Mouse (Mus musculus) embryonic facial prominence, embryonic 12.5 days (tissue): ENCODE results near the gene Med24. TPM values are rescaled to one million over a fixed set of nuclear protein-coding genes. Genes with fewer than 3 reads are reported as not detected.

Experiments used
- ATAC-seq: fragments of 200-750 bp; cut with Nextera tagmentation; 2 replicates; pipeline ENCODE4 v1.8.0; 2017; ENCODE audit not compliant: insufficient number of reproducible peaks, insufficient read depth, low FRiP score, low TSS enrichment
- H3K27ac ChIP-seq: fragments of 300-500 bp; sonication (generic); 2 replicates; pipeline ENCODE4 v1.5.1; 2016; ENCODE audit warnings: mild to moderate bottlenecking
- H3K27me3 ChIP-seq: fragments of 300-500 bp; sonication (generic); 2 replicates; pipeline ENCODE4 v1.6.1; 2016; ENCODE audit warnings: mild to moderate bottlenecking, moderate library complexity
- H3K36me3 ChIP-seq: fragments of 300-500 bp; sonication (generic); 2 replicates; pipeline ENCODE4 v1.6.1; 2016; ENCODE audit warnings: mild to moderate bottlenecking
- H3K4me1 ChIP-seq: fragments of 300-500 bp; sonication (generic); 2 replicates; pipeline ENCODE4 v1.6.1; 2016
- H3K4me2 ChIP-seq: fragments of 300-500 bp; sonication (generic); replicated peaks from 2 replicates; pipeline ENCODE4 v1.6.1; 2016; ENCODE audit warnings: mild to moderate bottlenecking, moderate library complexity
- H3K4me3 ChIP-seq: fragments of 300-500 bp; sonication (generic); 2 replicates; pipeline ENCODE4 v1.5.1; 2016; ENCODE audit warnings: mild to moderate bottlenecking
- H3K9ac ChIP-seq: fragments of 300-500 bp; sonication (generic); 2 replicates; pipeline ENCODE4 v1.6.1; 2016; ENCODE audit warnings: mild to moderate bottlenecking, moderate library complexity
- H3K9me3 ChIP-seq: fragments of 300-500 bp; sonication (generic); 2 replicates; pipeline ENCODE4 v1.6.1; 2016; ENCODE audit warnings: mild to moderate bottlenecking, moderate library complexity
- WGBS: fragments of 180-500 bp; shearing (Covaris S2); methylation state at CpG from one replicate; pipeline ENCODE4 v1.1.7; 2016; 5-methylcytosine and 5-hydroxymethylcytosine counted together
- polyA plus RNA-seq: library from polyadenylated mRNA; unstranded; fragments of >200 nt; fragmentation: Nextera tagmentation; extraction: Ambion mirVana; gene quantifications from 2 replicates; pipeline ENCODE4 v1.2.1, GENCODE M21; 2016

The Med24 gene
- polyA plus RNA-seq, 1 experiment from 2014 or later = 70.4 TPM

DNA sequence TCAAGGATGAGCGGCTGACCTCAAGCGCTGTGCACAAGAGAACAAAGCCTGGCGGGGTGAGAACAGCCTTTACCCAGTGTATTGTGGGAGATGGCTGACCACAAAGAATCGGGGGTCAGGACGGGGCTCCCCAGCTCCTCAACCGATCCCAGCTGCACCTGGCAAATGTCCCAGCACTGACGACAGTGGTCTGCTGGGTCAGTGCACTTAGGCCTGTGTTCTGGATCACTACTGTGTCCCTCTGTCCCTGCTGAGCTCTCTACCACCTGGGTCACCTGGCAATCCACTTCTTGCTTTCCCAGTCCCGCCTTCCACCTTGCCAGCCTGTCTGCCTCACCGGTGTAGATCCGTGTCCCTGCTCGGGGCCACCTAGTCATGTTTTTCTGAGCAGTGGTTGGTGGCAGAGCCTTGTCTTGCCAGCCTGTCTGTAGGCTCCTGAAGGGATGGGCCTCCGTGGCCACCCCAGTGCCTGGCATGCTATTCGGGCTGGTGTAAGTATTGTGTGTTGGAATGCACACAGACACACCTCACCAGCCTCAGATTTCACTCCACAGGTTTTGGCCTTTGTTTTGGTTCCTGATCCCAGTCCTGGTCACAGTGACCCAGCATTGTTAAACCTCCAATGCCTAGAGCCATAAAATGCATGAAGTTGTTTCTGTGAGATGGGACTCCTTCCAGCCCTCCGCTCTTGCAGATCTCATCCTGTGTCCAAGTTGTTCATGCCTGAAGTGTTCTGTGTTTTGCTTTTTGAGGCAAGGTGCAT is 32.6 kb downstream of the Med24 start:
- no peak overlapping the region for H3K9ac ChIP-seq
- peaks cover 5% of the 10 kb centered on the region; the same call in 1 of the 2 replicates for H3K4me1 ChIP-seq
- WGBS = 87% methylated on average over 14 of the region's 14 CpGs
- ATAC-seq = no peak
- peak overlapping the region; percentile 43; the same call in 1 of the 2 replicates for H3K27ac ChIP-seq
- no peaks in the 10 kb centered on the region for H3K9me3 ChIP-seq
- H3K4me3 ChIP-seq = no peak overlapping the region
- H3K27me3 ChIP-seq = no peaks in the 10 kb centered on the region
- peaks cover 49% of the 10 kb centered on the region for H3K36me3 ChIP-seq
- no peak overlapping the region for H3K4me2 ChIP-seq

- H3K9me3 ChIP-seq = no peaks in the 10 kb centered on the region
- H3K4me3 ChIP-seq = no peak overlapping the region
- H3K4me2 ChIP-seq = no peak overlapping the region
- H3K27me3 ChIP-seq = no peaks in the 10 kb centered on the region
- 71% methylated on average over 14 of the region's 14 CpGs for WGBS
- H3K4me1 ChIP-seq = peaks cover 2% of the 10 kb centered on the region; the same call in 1 of the 2 replicates
- peaks cover 62% of the 10 kb centered on the region for H3K36me3 ChIP-seq
- H3K9ac ChIP-seq = no peak overlapping the region
- no peak for ATAC-seq
- no peak overlapping the region for H3K27ac ChIP-seq
Observed at GRCm38 (mm10) chr11:98695408-98695807, 33.8 kb downstream of the Med24 start.

GRCm38 (mm10) chr11:98694301-98694700 is 34.9 kb downstream of the Med24 start:
- Histone ChIP-seq H3K4me1 (no peaks in the 10 kb centered on the region), H3K27me3 (no peaks in the 10 kb centered on the region), H3K9me3 (no peaks in the 10 kb centered on the region), H3K9ac (no peak overlapping the region), H3K36me3 (peaks cover 73% of the 10 kb centered on the region), H3K27ac (no peak overlapping the region), H3K4me2 (no peak overlapping the region), H3K4me3 (no peak overlapping the region)
- 86% methylated on average over 9 of the region's 9 CpGs for WGBS
- no peak for ATAC-seq

GRCm38 (mm10) chr11:98693746-98694145 is 35.5 kb downstream of the Med24 start:
- H3K27ac ChIP-seq = no peak overlapping the region
- WGBS = 88% methylated on average over 9 of the region's 9 CpGs
- H3K9ac ChIP-seq = no peak overlapping the region
- no peak overlapping the region for H3K4me3 ChIP-seq
- peaks cover 76% of the 10 kb centered on the region for H3K36me3 ChIP-seq
- no peaks in the 10 kb centered on the region for H3K9me3 ChIP-seq
- H3K27me3 ChIP-seq = no peaks in the 10 kb centered on the region
- no peaks in the 10 kb centered on the region for H3K4me1 ChIP-seq
- ATAC-seq = no peak
- H3K4me2 ChIP-seq = no peak overlapping the region

- H3K27ac ChIP-seq = no peak overlapping the region
- no peak overlapping the region for H3K9ac ChIP-seq
- ATAC-seq = no peak
- peaks cover 79% of the 10 kb centered on the region for H3K36me3 ChIP-seq
- no peak overlapping the region for H3K4me2 ChIP-seq
- H3K9me3 ChIP-seq = no peaks in the 10 kb centered on the region
- no peaks in the 10 kb centered on the region for H3K4me1 ChIP-seq
- H3K27me3 ChIP-seq = no peaks in the 10 kb centered on the region
- 76% methylated on average over 13 of the region's 13 CpGs for WGBS
- H3K4me3 ChIP-seq = no peak overlapping the region
Observed at GRCm38 (mm10) chr11:98693201-98693600, 36.0 kb downstream of the Med24 start.

DNA sequence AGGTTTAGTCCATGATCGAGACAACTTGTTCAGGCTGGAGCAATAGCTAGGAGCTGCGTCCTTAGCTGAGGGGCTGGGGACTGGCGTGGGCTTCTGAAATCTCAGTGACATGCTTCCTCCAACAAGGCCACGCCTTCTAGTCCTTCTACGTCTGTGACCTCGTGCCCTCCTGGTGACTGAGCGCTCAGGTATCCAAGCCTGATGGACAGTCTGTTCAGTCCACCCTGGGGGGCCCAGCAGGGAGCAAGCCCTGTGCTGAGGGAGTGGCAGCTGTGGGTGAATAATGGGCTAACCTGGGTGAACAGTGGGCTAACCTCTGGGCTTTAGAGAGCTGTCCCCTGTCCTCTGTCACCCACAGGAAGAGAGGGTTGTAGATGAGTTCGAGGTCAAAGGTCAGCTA is 41.2 kb downstream of the Med24 start:
- Histone ChIP-seq H3K4me2 (no peak overlapping the region), H3K27ac (no peak overlapping the region), H3K36me3 (peaks cover 73% of the 10 kb centered on the region), H3K4me1 (peaks cover 9% of the 10 kb centered on the region), H3K27me3 (no peaks in the 10 kb centered on the region), H3K4me3 (no peak overlapping the region), H3K9me3 (no peaks in the 10 kb centered on the region), H3K9ac (no peak overlapping the region)
- no peak for ATAC-seq
- 85% methylated on average over 8 of the region's 8 CpGs for WGBS

- Histone ChIP-seq H3K4me1 (peaks cover 9% of the 10 kb centered on the region), H3K27ac (no peak overlapping the region), H3K4me3 (no peak overlapping the region), H3K4me2 (no peak overlapping the region), H3K27me3 (no peaks in the 10 kb centered on the region), H3K36me3 (peaks cover 64% of the 10 kb centered on the region), H3K9me3 (no peaks in the 10 kb centered on the region), H3K9ac (no peak overlapping the region)
- 91% methylated on average over 4 of the region's 4 CpGs for WGBS
- no peak for ATAC-seq
Observed at GRCm38 (mm10) chr11:98686976-98687375, 42.3 kb downstream of the Med24 start.

- Histone ChIP-seq H3K36me3 (peaks cover 51% of the 10 kb centered on the region), H3K4me1 (peaks cover 9% of the 10 kb centered on the region), H3K9ac (no peak overlapping the region), H3K4me3 (no peak overlapping the region), H3K9me3 (no peaks in the 10 kb centered on the region), H3K27ac (no peak overlapping the region), H3K27me3 (no peaks in the 10 kb centered on the region), H3K4me2 (no peak overlapping the region)
- ATAC-seq = no peak
- 91% methylated on average over 9 of the region's 9 CpGs for WGBS
Observed at GRCm38 (mm10) chr11:98685642-98686041, 43.6 kb downstream of the Med24 start.

- peak; percentile 38; the same call in 1 of the 2 replicates for ATAC-seq
- Histone ChIP-seq H3K36me3 (peaks cover 27% of the 10 kb centered on the region), H3K4me1 (peaks cover 9% of the 10 kb centered on the region), H3K9me3 (no peaks in the 10 kb centered on the region), H3K4me3 (peak overlapping the region; percentile 99), H3K27ac (peak overlapping the region; percentile 37; the same call in 1 of the 2 replicates), H3K27me3 (no peaks in the 10 kb centered on the region), H3K4me2 (peak overlapping the region; percentile 83), H3K9ac (peak overlapping the region; percentile 99)
- under 1% methylated on average over 23 of the region's 23 CpGs for WGBS
Observed at GRCm38 (mm10) chr11:98682811-98683210, 46.4 kb downstream of the Med24 start.

- Histone ChIP-seq H3K36me3 (peaks cover 20% of the 10 kb centered on the region), H3K4me2 (peak within 1 kb of the TSS; percentile 83)
Observed at GRCm38 (mm10) chr11:98681786-98682745, 47.2 kb downstream of the Med24 start, which contains the start of gene Psmd3. TSS of gene Psmd3 (plus strand) at chr11:98682554.

GRCm38 (mm10) chr11:98681186-98681585 is 48.0 kb downstream of the Med24 start:
- peaks cover 11% of the 10 kb centered on the region for H3K36me3 ChIP-seq
- 82% methylated on average over 4 of the region's 4 CpGs for WGBS
- no peaks in the 10 kb centered on the region for H3K27me3 ChIP-seq
- no peaks in the 10 kb centered on the region for H3K9me3 ChIP-seq
- H3K4me1 ChIP-seq = peaks cover 9% of the 10 kb centered on the region
- no peak for ATAC-seq
- H3K9ac ChIP-seq = no peak overlapping the region
- no peak overlapping the region for H3K27ac ChIP-seq
- H3K4me2 ChIP-seq = no peak overlapping the region
- no peak overlapping the region for H3K4me3 ChIP-seq

More at GRCm38 (mm10) chr11:98681786-98682745, 47.2 kb downstream of the Med24 start, which contains the start of gene Psmd3:
- no peaks in the 10 kb centered on the region for H3K27me3 ChIP-seq
- no peaks in the 10 kb centered on the region for H3K9me3 ChIP-seq
- 6% methylated on average over 45 of the region's 45 CpGs for WGBS
- ATAC-seq = peak; percentile 92
- H3K9ac ChIP-seq = peak within 1 kb of the TSS; percentile 99
- peak within 1 kb of the TSS; percentile 99 for H3K4me3 ChIP-seq
- peak within 1 kb of the TSS; percentile 64; the same call in 1 of the 2 replicates for H3K27ac ChIP-seq
- peaks cover 9% of the 10 kb centered on the region for H3K4me1 ChIP-seq
